8 mouse cellular contexts compared by ENCODE assay signal in the genomic region with DNA sequence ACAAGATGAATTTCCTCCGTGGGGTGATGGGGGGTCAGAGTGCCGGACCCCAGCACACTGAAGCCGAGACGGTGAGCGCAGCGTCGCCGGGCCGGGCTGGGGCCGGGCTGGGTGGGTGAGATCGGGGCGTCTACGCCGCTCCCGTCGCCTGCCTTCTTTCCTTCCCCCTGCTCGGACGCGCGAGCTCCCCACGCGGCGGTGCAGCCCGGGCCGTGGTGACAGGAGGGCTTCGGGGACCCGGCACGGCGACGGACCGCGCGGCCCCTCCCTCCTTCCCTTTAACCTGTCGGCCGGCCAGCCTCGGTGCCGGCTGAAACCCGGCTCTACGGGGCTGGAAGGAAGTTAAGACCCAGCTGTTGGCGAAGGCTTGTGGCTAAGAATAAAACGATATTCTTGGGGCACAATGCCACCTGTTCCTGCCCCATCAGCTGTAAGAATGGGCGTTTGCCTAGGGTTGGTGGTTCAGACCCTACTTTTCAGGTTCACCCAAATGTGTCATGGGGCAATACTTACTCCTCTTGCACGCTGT. TPM values are rescaled to one million over a fixed set of nuclear protein-coding genes. Genes with fewer than 3 reads are reported as not detected.
DNase-seq lines count a peak whose midpoint lies in the region; ATAC-seq lines count a peak whose summit lies in the region.

No protein-coding gene starts in this region.

- no peaks in the 10 kb centered on the region for H3K9me3 ChIP-seq in heart, embryonic 15.5 days (replicated peaks)

- peak overlapping the region; percentile 98 for H3K4me3 ChIP-seq in heart, embryonic 15.5 days

- no peaks in the 10 kb centered on the region for H3K27me3 ChIP-seq in heart, embryonic 15.5 days

- peak; percentile 65 for ATAC-seq in erythroblast, adult 5-6 weeks (replicated peaks; ENCODE audit: low FRiP score, poor library complexity, severe bottlenecking)
- peak; percentile 72 for ATAC-seq in heart, embryonic 15.5 days (replicated peaks; ENCODE audit: insufficient number of reproducible peaks, insufficient read depth, low FRiP score, low read depth)
- no peak for ATAC-seq in activated CD4-positive, CD25-positive, alpha-beta regulatory T cell, adult 4 months

- H3K27ac ChIP-seq in heart, embryonic 15.5 days: peak overlapping the region; percentile 85

- 0% methylated on average over 43 of the region's 43 CpGs for WGBS in heart, embryonic 15.5 days

- DNase-seq in CD8-positive naive resting alpha-beta T cell, adult 2 months (ENCODE audit: low read depth in 2 of 2, low spot score in 2 of 2): peak; percentile 38 to 48
- DNase-seq in T-cell, adult 2 months (ENCODE audit: low spot score): peak; percentile 51
- peak; percentile 66 for DNase-seq in kidney, postnatal 14 days
- peak; percentile 45 for DNase-seq in lung, postnatal 36 days
- DNase-seq in spleen, adult 18-20 months: peak; percentile 53 to 65

- no peaks in the 10 kb centered on the region for H3K36me3 ChIP-seq in heart, embryonic 15.5 days

- H3K9ac ChIP-seq in heart, embryonic 15.5 days: peak overlapping the region; percentile 93

- peaks cover 28% of the 10 kb centered on the region for H3K4me1 ChIP-seq in heart, embryonic 15.5 days (replicated peaks)

- H3K4me2 ChIP-seq in heart, embryonic 15.5 days: peak overlapping the region; percentile 78

RNA-seq across cellular contexts. Expression of a gene that starts 0.4 kb away (rescaled TPM):
- 19.8 and 29.9 TPM in 2 replicates for total RNA-seq in erythroblast, adult 5-6 weeks (2015; ENCODE audit: low replicate concordance)
- total RNA-seq in erythroblast, adult 5-6 weeks (2017; ENCODE audit: low replicate concordance): 20.4 and 34.8 TPM in 2 replicates
- polyA plus RNA-seq in heart, embryonic 15.5 days (2015; fragmentation: Nextera tagmentation; extraction: Ambion mirVana): 28.4 and 29.1 TPM in 2 replicates
- polyA plus RNA-seq in activated CD4-positive, CD25-positive, alpha-beta regulatory T cell, adult 4 months (2017; shearing (Covaris generic)): 10 to 100 TPM; 31.3 to 33.8 TPM

RNA-seq across cellular contexts. Expression of a gene that starts 54.6 kb away (rescaled TPM):
- 33.2 and 33.8 TPM in 2 replicates for total RNA-seq in erythroblast, adult 5-6 weeks (2015; ENCODE audit: low replicate concordance)
- 35.0 and 43.8 TPM in 2 replicates for total RNA-seq in erythroblast, adult 5-6 weeks (2017; ENCODE audit: low replicate concordance)
- polyA plus RNA-seq in heart, embryonic 15.5 days (2015; fragmentation: Nextera tagmentation; extraction: Ambion mirVana): 126 and 128 TPM in 2 replicates
- polyA plus RNA-seq in activated CD4-positive, CD25-positive, alpha-beta regulatory T cell, adult 4 months (2017; shearing (Covaris generic)): 100 to 1,000 TPM; 204 to 221 TPM
